Mouse (Mus musculus): ENCODE measurements around the gene Heyl.
"Not testable (repeated sequence)": the region's sequence is repeated elsewhere in the genome, so short reads cannot be mapped to it uniquely, and the experiment has no call there.

Heyl gene

GRCm38 (mm10) chr4:123232841-123233240 lies 515 bp upstream of the Heyl start:
- CTCF ChIA-PET: no interaction called here

- CTCF ChIA-PET: interaction anchor here (0.6 kb wide), 1 partner anchor 198 kb away, joined by 4 read pairs; no protein-coding TSS in a partner anchor
Measured at GRCm38 (mm10) chr4:123235835-123236430, 2.6 kb downstream of the Heyl start.

DNA sequence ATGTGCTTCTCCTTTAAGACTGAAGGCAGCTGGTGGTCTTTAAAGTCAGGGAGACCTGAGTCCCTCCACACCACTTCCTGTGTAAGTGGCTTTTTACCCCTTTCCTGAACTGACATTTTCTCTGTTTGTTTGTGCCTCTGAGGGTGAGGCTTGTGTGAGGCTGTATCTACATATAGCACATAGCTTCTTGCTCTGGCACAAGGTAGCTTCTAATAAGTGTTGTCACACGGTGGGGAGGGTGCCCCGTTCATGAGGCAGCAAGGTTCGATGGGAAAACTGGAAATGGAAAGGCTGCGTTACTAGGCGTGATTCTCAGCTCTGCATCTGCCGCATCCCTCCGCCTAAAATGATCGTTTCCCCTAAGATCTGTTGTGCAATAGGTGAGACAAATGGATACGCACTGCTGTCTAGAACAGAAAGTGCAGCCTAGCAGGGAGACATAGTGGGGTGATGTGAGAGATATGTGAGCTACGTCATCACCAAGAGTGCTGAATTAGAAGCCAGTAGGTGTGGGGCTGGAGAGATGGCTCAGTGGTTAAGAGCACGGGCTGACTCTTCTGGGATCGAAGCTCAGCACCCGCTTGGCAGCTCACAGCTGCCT lies 3.2 kb downstream of the Heyl start:
- CTCF ChIA-PET: interaction anchor here (0.6 kb wide), 1 partner anchor 199 kb away, joined by 4 read pairs; no protein-coding TSS in a partner anchor

DNA sequence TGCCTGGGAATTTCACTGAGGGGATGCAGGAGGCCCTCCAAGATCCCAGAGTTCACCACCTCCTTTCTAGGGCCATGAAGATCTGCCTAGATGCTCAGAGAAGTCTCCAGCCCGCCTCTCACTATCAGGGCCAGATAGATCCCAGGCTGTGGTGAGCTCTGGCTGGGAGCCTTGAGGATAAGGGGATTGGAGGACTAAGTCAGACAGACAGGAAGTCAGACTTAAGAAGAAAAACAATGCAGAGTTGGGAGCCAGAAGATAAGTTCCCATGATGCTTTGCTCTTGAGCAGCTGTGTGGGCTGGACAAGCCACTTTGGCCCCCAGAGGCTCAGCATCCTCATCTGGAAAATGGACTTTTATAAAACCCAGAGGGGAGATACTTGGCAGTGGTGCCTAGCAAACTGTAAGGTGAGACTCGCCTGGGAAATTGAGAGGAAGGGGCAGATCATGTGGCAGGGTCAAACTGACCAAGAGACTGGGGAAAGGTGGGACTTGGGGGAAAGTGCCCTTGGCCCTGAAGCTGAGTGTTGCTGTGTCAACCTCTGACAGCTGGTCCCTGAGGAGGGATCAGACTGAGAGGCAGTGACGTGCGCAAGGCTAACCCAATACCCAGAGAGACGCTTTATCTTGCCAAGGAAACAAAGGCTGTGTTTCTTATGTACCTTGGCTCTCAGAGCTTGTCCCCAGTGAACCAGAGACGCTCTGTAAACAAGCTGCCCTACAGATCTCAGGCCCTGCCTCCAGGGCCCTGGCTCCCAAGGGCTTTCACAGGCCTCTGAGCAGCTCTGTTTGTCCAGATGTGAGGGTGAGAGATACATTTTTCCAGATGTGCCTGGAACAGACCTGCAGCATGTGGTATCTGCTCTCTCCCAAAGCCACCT lies 4.3 kb downstream of the Heyl start:
- CTCF ChIA-PET: no interaction called here

- CTCF ChIA-PET: interaction anchor here (0.7 kb wide), 1 partner anchor 20 kb away, joined by 3 read pairs; no protein-coding TSS in a partner anchor
Measured at GRCm38 (mm10) chr4:123239361-123240203, 6.2 kb downstream of the Heyl start.

DNA sequence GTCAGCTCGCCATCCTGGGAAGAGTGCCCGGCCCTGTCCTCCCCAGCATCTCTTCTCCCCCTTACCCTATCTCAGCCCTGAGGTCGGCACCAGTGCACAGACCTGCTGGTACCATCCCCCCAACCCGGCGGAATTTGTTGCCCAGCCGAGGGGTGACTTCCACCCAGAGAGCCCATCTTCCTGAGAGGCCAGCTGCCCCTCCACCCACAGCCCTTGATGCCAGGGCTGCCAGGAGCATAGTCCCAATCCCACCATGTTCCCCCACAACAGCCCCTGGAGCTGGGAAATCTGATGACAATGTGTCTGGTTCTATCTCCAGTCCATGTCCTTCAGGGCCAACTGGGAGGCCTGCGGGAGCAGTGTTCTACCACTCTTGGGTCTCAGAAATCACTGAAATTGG lies 12.9 kb downstream of the Heyl start:
- CTCF ChIA-PET: no interaction called here

- CTCF ChIA-PET: no interaction called here
Measured at GRCm38 (mm10) chr4:123246651-123247050, 13.3 kb downstream of the Heyl start.

DNA sequence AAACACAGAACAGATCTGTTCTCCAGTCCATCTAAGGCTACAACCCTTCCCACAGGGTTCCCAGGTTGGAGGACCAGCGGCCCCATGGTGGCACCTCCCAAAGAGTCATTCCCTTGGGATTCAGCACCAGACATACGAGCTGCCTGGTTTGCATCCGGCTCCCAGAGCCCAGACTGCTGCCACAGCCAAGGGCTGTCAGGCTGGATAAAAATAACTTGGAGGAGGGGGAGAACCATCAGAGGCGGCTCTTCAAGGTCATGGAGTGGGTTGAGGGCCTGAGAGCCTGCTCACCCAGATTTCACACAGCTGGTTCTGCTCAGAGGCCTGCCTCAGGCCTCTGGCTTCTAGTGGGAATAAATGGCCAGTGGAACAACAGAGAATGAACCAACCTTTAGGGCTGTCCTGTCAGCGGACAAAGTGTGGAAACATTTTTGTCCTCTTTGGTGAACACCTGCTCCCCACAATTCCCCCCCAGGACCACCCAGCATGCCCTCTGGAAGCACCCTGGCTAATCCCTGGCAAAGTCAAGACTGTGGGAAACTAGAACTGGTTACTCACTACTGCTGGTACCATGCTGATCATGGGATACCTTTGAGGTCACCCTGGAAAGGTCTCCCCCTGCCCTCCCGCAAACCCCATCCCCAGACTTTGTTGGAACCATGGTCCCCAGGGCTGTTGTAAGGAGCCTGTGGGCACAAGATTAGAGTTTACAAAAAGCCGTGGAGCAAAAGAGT lies 14.0 kb downstream of the Heyl start:
- CTCF ChIA-PET: no interaction called here

DNA sequence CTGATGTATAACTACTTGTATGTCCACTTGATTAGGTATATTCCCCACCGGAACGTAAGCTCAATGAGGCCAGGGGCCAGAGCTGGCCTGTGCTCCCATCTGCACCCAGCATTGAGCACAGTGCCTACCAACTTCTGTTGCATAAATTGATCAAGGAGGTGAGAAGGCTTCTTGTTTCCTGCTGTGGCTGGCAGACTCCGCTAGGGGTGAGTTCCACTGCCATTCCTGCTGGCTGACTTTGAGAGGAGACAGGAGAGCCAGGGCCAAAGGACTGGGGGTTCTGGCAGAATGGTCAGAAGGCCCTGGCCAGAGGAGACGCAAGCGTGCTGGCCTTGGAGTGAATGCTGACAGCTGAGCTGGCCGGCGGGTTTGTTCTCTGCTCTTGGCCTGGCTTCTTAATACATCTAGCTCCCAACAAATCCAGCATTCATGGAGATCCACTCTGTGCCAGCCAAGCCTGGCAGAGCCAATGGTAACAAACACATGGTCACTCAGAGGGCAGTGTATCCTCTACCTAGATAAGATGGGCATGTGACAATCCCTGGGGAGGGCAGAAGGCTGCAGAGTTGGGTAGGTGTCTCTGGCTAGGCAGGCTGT lies 15.7 kb downstream of the Heyl start:
- CTCF ChIA-PET: no interaction called here

GRCm38 (mm10) chr4:123252214-123252613 lies 18.9 kb downstream of the Heyl start:
- CTCF ChIA-PET: no interaction called here

GRCm38 (mm10) chr4:123254617-123255016 lies 21.3 kb downstream of the Heyl start:
- CTCF ChIA-PET: interaction anchor here (1.4 kb wide), 3 partner anchors 31 to 37 kb away, joined by 3 to 6 read pairs (median 6); no protein-coding TSS in a partner anchor

DNA sequence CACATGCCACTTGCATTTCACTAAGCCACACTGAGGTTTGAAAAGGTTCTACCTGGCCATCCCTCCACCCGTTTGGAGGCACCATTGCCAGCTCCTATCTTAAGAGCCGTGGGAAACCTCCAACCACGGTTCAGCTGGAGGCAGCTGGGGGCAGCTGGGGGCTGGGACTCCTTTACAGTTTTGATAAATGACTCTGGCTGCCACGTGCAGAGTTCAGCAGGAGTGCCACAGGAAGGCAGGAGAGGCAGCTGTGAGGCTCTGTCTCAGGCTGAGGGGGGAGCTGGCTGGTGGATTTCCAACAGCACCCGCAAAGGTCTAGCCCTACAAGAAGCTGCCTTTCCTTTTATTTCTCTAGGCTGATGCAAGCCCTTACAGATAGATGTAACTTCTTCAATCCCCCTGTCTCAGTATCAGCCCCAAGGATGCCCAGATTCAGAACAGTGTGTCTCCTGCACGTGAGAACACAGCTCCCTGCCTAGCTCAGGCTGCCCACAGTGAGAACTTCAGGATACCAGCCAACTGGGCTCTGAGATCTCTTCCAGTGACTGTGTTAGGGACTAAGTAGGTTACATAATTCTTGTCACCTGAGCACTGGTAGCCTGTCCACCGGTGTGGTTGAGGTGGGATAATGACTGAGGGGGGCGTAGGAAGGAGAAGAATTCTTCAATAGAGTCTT lies 26.9 kb downstream of the Heyl start:
- CTCF ChIA-PET: no interaction called here

GRCm38 (mm10) chr4:123261721-123262401 lies 28.5 kb downstream of the Heyl start, which contains the start of gene Pabpc4:
TSS of gene Pabpc4 (plus strand) at chr4:123262351.
- CTCF ChIA-PET: interaction anchor here (0.5 kb wide), 1 partner anchor 68 kb away, joined by 6 read pairs; no protein-coding TSS in a partner anchor

DNA sequence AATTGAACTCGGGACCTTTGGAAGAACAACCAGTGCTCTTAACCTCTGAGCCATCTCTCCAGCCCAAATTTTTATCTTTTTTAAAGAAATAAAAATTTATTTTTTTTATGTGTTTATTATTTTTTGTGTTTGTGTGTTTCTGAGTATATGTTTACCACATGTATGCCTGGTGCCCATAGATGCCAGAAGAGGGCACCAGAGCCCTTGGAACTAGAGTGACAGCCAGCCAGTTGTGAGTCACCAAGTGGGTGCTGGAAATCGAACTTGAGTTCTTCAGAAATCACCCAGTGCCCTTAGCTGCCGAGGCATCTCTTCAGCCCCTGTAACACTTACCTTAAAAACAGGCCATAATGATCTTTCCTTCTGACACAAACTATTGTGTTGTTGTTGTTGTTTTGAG lies 37.7 kb downstream of the Heyl start:
- CTCF ChIA-PET: no interaction called here

- CTCF ChIA-PET: interaction anchor here (0.9 kb wide), 1 partner anchor 10 kb away, joined by 9 read pairs; no protein-coding TSS in a partner anchor
Measured at GRCm38 (mm10) chr4:123280117-123280516, 46.8 kb downstream of the Heyl start.

GRCm38 (mm10) chr4:123282500-123282899 lies 49.1 kb downstream of the Heyl start:
- CTCF ChIA-PET: interaction anchor here (0.6 kb wide), 1 partner anchor 390 kb away, joined by 3 read pairs; no protein-coding TSS in a partner anchor

DNA sequence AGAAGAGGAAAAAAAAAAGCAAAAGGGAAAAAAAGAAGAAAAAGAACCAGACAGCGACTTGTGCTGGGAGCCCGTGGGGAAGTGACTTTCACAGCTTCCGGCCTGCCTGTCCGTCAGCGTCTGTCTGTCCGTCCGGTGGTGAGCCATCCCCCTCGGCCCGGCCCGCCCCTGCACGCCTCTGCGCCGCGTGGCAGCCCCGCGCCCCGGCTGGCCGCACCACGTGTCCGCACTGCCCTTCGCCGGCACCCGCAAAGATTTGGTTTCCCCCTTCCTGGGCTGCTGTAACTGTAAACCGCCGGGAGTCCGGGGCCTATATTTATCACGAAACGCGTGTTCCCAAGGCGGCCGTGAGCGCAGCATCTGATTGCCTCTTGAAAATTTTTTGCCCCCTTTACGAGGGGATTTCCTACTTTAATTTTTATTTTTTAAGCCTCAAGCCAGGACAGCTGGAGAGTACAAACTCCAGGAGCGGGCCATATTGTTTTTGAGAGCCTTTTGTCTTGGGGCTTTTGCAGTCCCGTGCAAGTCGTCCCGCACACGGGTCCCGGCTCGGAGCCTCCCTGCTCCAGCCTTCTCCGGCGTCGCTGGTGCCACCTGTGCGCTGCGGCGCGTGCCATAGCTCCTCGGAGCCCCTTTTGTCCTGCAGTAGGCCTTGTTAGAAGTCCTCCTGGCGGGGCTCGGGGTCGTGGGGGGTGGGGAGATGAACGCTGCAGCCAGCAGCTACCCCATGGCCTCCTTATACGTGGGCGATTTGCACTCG lies 49.7 kb downstream of the Heyl start:
- CTCF ChIA-PET: interaction anchor here (0.6 kb wide), 1 partner anchor 390 kb away, joined by 3 read pairs; no protein-coding TSS in a partner anchor

DNA sequence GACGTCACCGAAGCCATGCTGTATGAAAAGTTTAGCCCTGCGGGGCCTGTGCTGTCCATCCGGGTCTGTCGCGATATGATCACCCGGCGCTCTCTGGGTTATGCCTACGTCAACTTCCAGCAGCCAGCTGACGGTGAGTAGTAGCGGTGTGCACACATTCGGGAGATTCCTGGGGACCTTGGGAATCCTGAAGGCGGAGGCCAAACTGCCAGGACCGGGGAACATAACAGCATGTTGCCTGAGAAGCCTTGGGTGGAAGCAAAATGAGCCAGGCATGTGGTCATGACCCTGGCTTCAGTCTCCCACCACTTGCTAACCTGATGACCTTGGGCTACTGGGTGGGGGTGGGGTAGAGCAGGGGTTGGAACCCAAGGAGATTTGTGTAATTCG lies 50.3 kb downstream of the Heyl start:
- CTCF ChIA-PET: not testable (repeated sequence)
